Mouse (Mus musculus) spleen, adult 2 months (tissue): ENCODE data around the gene Maml2.

Experiments used
- CTCF ChIP-seq: fragments of 200-500 bp; IDR thresholded peaks from 2 replicates; pipeline ENCODE4 v1.5.1; 2011; ENCODE audit warnings: mild to moderate bottlenecking, inconsistent platforms; ENCODE audit not compliant: insufficient read depth, insufficient read length, insufficient replicate concordance; ENCODE audit errors: extremely low read depth
- POLR2A ChIP-seq: fragments of 200-500 bp; IDR thresholded peaks from 2 replicates; pipeline ENCODE4 v1.6.1; 2011; ENCODE audit warnings: low read depth, low read length, inconsistent platforms

DNA sequence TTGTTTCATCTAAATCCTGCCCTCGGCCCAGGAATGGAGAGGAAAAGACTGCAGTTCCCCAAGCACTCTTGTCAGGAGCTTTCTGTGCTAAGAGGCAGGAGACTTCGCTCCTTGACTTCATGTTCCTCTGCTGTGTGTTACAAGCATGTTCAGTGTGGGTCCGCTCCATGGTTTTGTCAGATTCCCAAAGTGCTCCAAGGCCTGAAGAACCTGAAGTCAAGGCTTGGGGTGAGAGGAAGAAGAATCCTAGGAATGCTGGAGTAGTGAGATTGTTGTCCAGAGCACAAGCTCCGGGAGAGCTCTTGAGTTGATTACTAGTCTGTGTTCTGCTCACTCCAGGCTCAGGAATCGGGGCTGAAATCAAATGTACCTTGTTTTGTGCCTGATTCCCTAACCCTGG, 17.6 kb downstream of the Maml2 start:
- TF ChIP-seq CTCF, result no peak
- TF ChIP-seq POLR2A, result no peak
